Mouse (Mus musculus) bone marrow, adult 2 months (tissue): ENCODE data around the gene Gdpd5.
A peak's percentile ranks its signal among the peaks of the same experiment; 100 is the strongest.

ENCODE experiments used
- CTCF ChIP-seq: fragments of 200-500 bp; IDR thresholded peaks from 2 replicates; pipeline ENCODE4 v1.5.1; 2011; ENCODE audit warnings: low read length, control low read depth; ENCODE audit not compliant: control insufficient read depth, insufficient read depth
- POLR2A ChIP-seq: fragments of 200-500 bp; IDR thresholded peaks from 2 replicates; pipeline ENCODE4 v1.6.1; 2011; ENCODE audit warnings: low read depth, mild to moderate bottlenecking, control low read depth, low read length, borderline replicate concordance; ENCODE audit not compliant: control insufficient read depth

- TF ChIP-seq POLR2A (no peak), CTCF (peak; percentile 58)
These were observed 69.5 kb downstream of the Gdpd5 start for GRCm38 (mm10) chr7:99450703-99451102.
